Mouse (Mus musculus) adrenal gland (tissue): Measurements from ENCODE around the gene Ak2.

Experiments used
- intact Hi-C: fragments of 180-260 bp; cut with DNase I; formaldehyde crosslinking; loops from one replicate; pipeline ENCODE4 v1.15.1; 2025
- long read RNA-seq, 2 experiments: library from polyadenylated mRNA; unstranded; transcript quantifications; one replicate each; pipeline ENCODE4 v2.0.0; 2020; ENCODE audit warnings: borderline replicate concordance in 1 of 2; ENCODE audit not compliant: insufficient replicate concordance in 1 of 2

Ak2 gene
- long read RNA-seq, experiment 1, transcript Ak2-202 (7 exons, 1,781 nt), result major isoform, 32 of 67 reads
- long read RNA-seq, experiment 1, transcript Ak2-201 (6 exons, 986 nt), result minor isoform, 27 of 67 reads
- long read RNA-seq, experiment 1, partial matches to known transcripts, result 4 of 67 reads
- long read RNA-seq, experiment 1, other reads (novel, unspliced or antisense), result 4 of 67 reads
- long read RNA-seq, experiment 2, transcript Ak2-202 (7 exons, 1,781 nt), result major isoform, 34 of 72 reads
- long read RNA-seq, experiment 2, transcript Ak2-201 (6 exons, 986 nt), result major isoform, 34 of 72 reads
- long read RNA-seq, experiment 2, partial matches to known transcripts, result 1 of 72 reads
- long read RNA-seq, experiment 2, other reads (novel, unspliced or antisense), result 3 of 72 reads

GRCm38 (mm10) chr4:128991500-128992008, at the start of gene Ak2:
Gene Ak2, plus strand, starts transcription at chr4:128991958.
- intact Hi-C loops, result loop anchor here (5.0 kb wide), 1 partner anchor 66 kb away; the partner anchor contains the start of gene Rnf19b

- intact Hi-C loops, result no loop called here
These were observed 49.4 kb upstream of the Ak2 start for GRCm38 (mm10) chr4:128942346-128942745.

GRCm38 (mm10) chr4:128946736-128947135, 45.0 kb upstream of the Ak2 start:
- intact Hi-C loops, result no loop called here

GRCm38 (mm10) chr4:128947326-128947933, 44.3 kb upstream of the Ak2 start:
- intact Hi-C loops, result no loop called here

- intact Hi-C loops, result no loop called here
These were observed 43.6 kb upstream of the Ak2 start for GRCm38 (mm10) chr4:128948137-128948674.

- intact Hi-C loops, result no loop called here
These were observed 42.2 kb upstream of the Ak2 start for GRCm38 (mm10) chr4:128949470-128950005.

- intact Hi-C loops, result no loop called here
These were observed 41.3 kb upstream of the Ak2 start for GRCm38 (mm10) chr4:128950461-128950860.

- intact Hi-C loops, result no loop called here
These were observed 37.9 kb upstream of the Ak2 start for GRCm38 (mm10) chr4:128953851-128954250.

- intact Hi-C loops, result no loop called here
These were observed 34.4 kb upstream of the Ak2 start for GRCm38 (mm10) chr4:128957155-128957911.

- intact Hi-C loops, result no loop called here
These were observed 33.6 kb upstream of the Ak2 start for GRCm38 (mm10) chr4:128958156-128958555.

- intact Hi-C loops, result no loop called here
These were observed 32.9 kb upstream of the Ak2 start for GRCm38 (mm10) chr4:128958849-128959248.

- intact Hi-C loops, result no loop called here
These were observed 32.1 kb upstream of the Ak2 start for GRCm38 (mm10) chr4:128959676-128960075.

GRCm38 (mm10) chr4:128961301-128962028, 30.3 kb upstream of the Ak2 start:
- intact Hi-C loops, result no loop called here

- intact Hi-C loops, result no loop called here
These were observed 29.5 kb upstream of the Ak2 start, which contains the start of gene Azin2 for GRCm38 (mm10) chr4:128962029-128962925. Gene Azin2, minus strand, starts transcription at chr4:128962442.

- intact Hi-C loops, result no loop called here
These were observed 28.9 kb upstream of the Ak2 start for GRCm38 (mm10) chr4:128962926-128963290.

- intact Hi-C loops, result no loop called here
These were observed 25.0 kb upstream of the Ak2 start for GRCm38 (mm10) chr4:128966751-128967150.

GRCm38 (mm10) chr4:128969081-128969480, 22.7 kb upstream of the Ak2 start:
- intact Hi-C loops, result no loop called here

GRCm38 (mm10) chr4:128969607-128970416, 21.9 kb upstream of the Ak2 start:
- intact Hi-C loops, result loop anchor here (10.0 kb wide), 1 partner anchor 215 kb away; the partner anchor contains the start of genes S100pbp and Yars
